Mouse (Mus musculus) CH12.LX (cell line): ENCODE measurements around the gene Scaf1. TPM values are rescaled to one million over a fixed set of nuclear protein-coding genes. Genes with fewer than 3 reads are reported as not detected.

Experiments used
- DNase-seq: peaks from one replicate; pipeline ENCODE4 v3.0.0-alpha.2; 2013; ENCODE audit errors: extremely low read depth
- H3K27ac ChIP-seq: 2 replicates; pipeline ENCODE4 v1.5.1; 2012; ENCODE audit warnings: low read depth, mild to moderate bottlenecking, control low read depth, moderate library complexity; ENCODE audit not compliant: insufficient read depth
- H3K27me3 ChIP-seq: replicated peaks from 2 replicates; pipeline ENCODE3; 2012; ENCODE audit warnings: inconsistent platforms
- H3K36me3 ChIP-seq, 2 experiments: replicated peaks in 1 of 2; 2 replicates each; pipeline versions ENCODE3 to v1.6.1; 2012; ENCODE audit warnings: inconsistent platforms in 1 of 2, low read length in 1 of 2, mild to moderate bottlenecking in 1 of 2, mixed read lengths in 1 of 2, moderate library complexity in 1 of 2; ENCODE audit not compliant: control insufficient read depth in 1 of 2, insufficient read depth in 1 of 2
- H3K4me1 ChIP-seq, 2 experiments: 2 replicates each; pipeline ENCODE4 v1.6.1; 2012; ENCODE audit warnings: inconsistent platforms in 1 of 2, moderate library complexity in 1 of 2; ENCODE audit not compliant: insufficient read depth in 2 of 2, control insufficient read depth in 1 of 2
- H3K4me2 ChIP-seq: 2 replicates; pipeline ENCODE4 v1.6.1; 2012; ENCODE audit warnings: low read depth, mild to moderate bottlenecking, control low read depth; ENCODE audit not compliant: poor library complexity, insufficient read depth, severe bottlenecking
- H3K4me3 ChIP-seq, 3 experiments: fragments of 150-350 bp in 1 of 3; sonication (generic) in 1 of 3; replicated peaks in 1 of 3; 2 replicates each; pipeline versions ENCODE3 to v1.5.1; 2011 to 2012; ENCODE audit warnings: low read depth in 2 of 3, low read length in 2 of 3, mild to moderate bottlenecking in 2 of 3, moderate library complexity in 2 of 3, control low read depth in 1 of 3, improper control_type of control experiment in 1 of 3, inconsistent platforms in 1 of 3, mixed read lengths in 1 of 3; ENCODE audit not compliant: poor library complexity in 1 of 3
- H3K79me2 ChIP-seq: replicated peaks from 2 replicates; pipeline ENCODE4 v1.6.1; 2012; ENCODE audit warnings: mild to moderate bottlenecking, moderate library complexity; ENCODE audit not compliant: control insufficient read depth, poor library complexity, insufficient read depth, severe bottlenecking; ENCODE audit errors: extremely low read depth
- H3K9ac ChIP-seq: 2 replicates; pipeline ENCODE4 v1.6.1; 2012; ENCODE audit warnings: low read depth, mild to moderate bottlenecking, control low read depth, moderate library complexity; ENCODE audit not compliant: insufficient read depth
- H3K9me3 ChIP-seq: replicated peaks from 2 replicates; pipeline ENCODE3; 2012; ENCODE audit warnings: low read length, inconsistent platforms, mixed read lengths
- BHLHE40 ChIP-seq: IDR thresholded peaks from 2 replicates; pipeline ENCODE4 v1.6.1; 2011; ENCODE audit warnings: mild to moderate bottlenecking, low read depth, low read length, improper control_type of control experiment
- CHD2 ChIP-seq: IDR thresholded peaks from 2 replicates; pipeline ENCODE4 v1.6.1; 2011; ENCODE audit warnings: low read length, improper control_type of control experiment
- CTCF ChIP-seq, 2 experiments: IDR thresholded peaks in 1 of 2; conservative IDR thresholded peaks in 1 of 2; 2 replicates each; pipeline ENCODE4 v1.5.1; 2011 to 2012; ENCODE audit warnings: low read depth in 2 of 2, low read length in 2 of 2, improper control_type of control experiment in 1 of 2, inconsistent platforms in 1 of 2, mild to moderate bottlenecking in 1 of 2, moderate library complexity in 1 of 2
- E2F4 ChIP-seq: IDR thresholded peaks from 2 replicates; pipeline ENCODE4 v1.6.1; 2011; ENCODE audit warnings: low read depth, low read length, improper control_type of control experiment; ENCODE audit not compliant: insufficient replicate concordance
- ELF1 ChIP-seq: IDR thresholded peaks from 2 replicates; pipeline ENCODE4 v1.6.1; 2014; ENCODE audit warnings: low read depth, mild to moderate bottlenecking, inconsistent platforms, low read length, improper control_type of control experiment
- EP300 ChIP-seq: IDR thresholded peaks from 2 replicates; pipeline ENCODE4 v1.6.1; 2011; ENCODE audit warnings: low read length, improper control_type of control experiment
- ETS1 ChIP-seq: conservative IDR thresholded peaks from 2 replicates; pipeline ENCODE4 v1.6.1; 2012; ENCODE audit warnings: low read depth, mild to moderate bottlenecking, inconsistent platforms, low read length, improper control_type of control experiment, moderate library complexity
- GABPA ChIP-seq: IDR thresholded peaks from 2 replicates; pipeline ENCODE4 v1.6.1; 2012; ENCODE audit warnings: low read depth, low read length, improper control_type of control experiment, inconsistent platforms; ENCODE audit not compliant: insufficient replicate concordance
- IRF4 ChIP-seq: IDR thresholded peaks from 2 replicates; pipeline ENCODE4 v1.6.1; 2014; ENCODE audit warnings: low read depth, mild to moderate bottlenecking, inconsistent platforms, low read length, improper control_type of control experiment
- JUN ChIP-seq: IDR thresholded peaks from 2 replicates; pipeline ENCODE4 v1.6.1; 2011; ENCODE audit warnings: low read depth, mild to moderate bottlenecking, low read length, improper control_type of control experiment, moderate library complexity; ENCODE audit not compliant: insufficient read depth
- KAT2A ChIP-seq: IDR thresholded peaks from 2 replicates; pipeline ENCODE4 v1.6.1; 2012; ENCODE audit warnings: low read length, improper control_type of control experiment, inconsistent platforms; ENCODE audit not compliant: insufficient replicate concordance
- MAFK ChIP-seq: IDR thresholded peaks from 2 replicates; pipeline ENCODE4 v1.6.1; 2011; ENCODE audit warnings: low read length, improper control_type of control experiment; ENCODE audit not compliant: insufficient replicate concordance
- MAX ChIP-seq: IDR thresholded peaks from 2 replicates; pipeline ENCODE4 v1.6.1; 2011; ENCODE audit warnings: low read length, improper control_type of control experiment
- MAZ ChIP-seq: IDR thresholded peaks from 2 replicates; pipeline ENCODE4 v1.6.1; 2012; ENCODE audit warnings: low read depth, mild to moderate bottlenecking, inconsistent platforms, low read length, improper control_type of control experiment, moderate library complexity
- MEF2A ChIP-seq: IDR thresholded peaks from 2 replicates; pipeline ENCODE4 v1.6.1; 2014; ENCODE audit warnings: low read depth, mild to moderate bottlenecking, inconsistent platforms, low read length, improper control_type of control experiment, borderline replicate concordance
- MXI1 ChIP-seq: IDR thresholded peaks from 2 replicates; pipeline ENCODE4 v1.6.1; 2011; ENCODE audit warnings: mild to moderate bottlenecking, low read depth, low read length, improper control_type of control experiment
- MYC ChIP-seq: IDR thresholded peaks from 2 replicates; pipeline ENCODE4 v1.6.1; 2011; ENCODE audit warnings: low read depth, mild to moderate bottlenecking, improper control_type of control experiment, low read length
- NELFE ChIP-seq: IDR thresholded peaks from 2 replicates; pipeline ENCODE4 v1.6.1; 2011; ENCODE audit warnings: low read depth, low read length, improper control_type of control experiment
- PAX5 ChIP-seq: IDR thresholded peaks from 2 replicates; pipeline ENCODE4 v1.6.1; 2012; ENCODE audit warnings: low read length, inconsistent platforms, mixed read lengths
- POLR2A ChIP-seq: IDR thresholded peaks from 2 replicates; pipeline ENCODE4 v1.6.1; 2011; ENCODE audit warnings: low read depth, mild to moderate bottlenecking, improper control_type of control experiment, low read length
- POLR2AphosphoS2 ChIP-seq: IDR thresholded peaks from 2 replicates; pipeline ENCODE4 v1.6.1; 2011; ENCODE audit warnings: low read depth, low read length, improper control_type of control experiment
- RCOR1 ChIP-seq: conservative IDR thresholded peaks from 2 replicates; pipeline ENCODE4 v1.6.1; 2012; ENCODE audit warnings: low read depth, mild to moderate bottlenecking, inconsistent platforms, low read length, improper control_type of control experiment
- SIN3A ChIP-seq: IDR thresholded peaks from 2 replicates; pipeline ENCODE4 v1.6.1; 2012; ENCODE audit warnings: low read length, improper control_type of control experiment, inconsistent platforms
- UBTF ChIP-seq: IDR thresholded peaks from 2 replicates; pipeline ENCODE4 v1.6.1; 2012; ENCODE audit warnings: low read depth, mild to moderate bottlenecking, inconsistent platforms, low read length, improper control_type of control experiment, moderate library complexity
- USF1 ChIP-seq: IDR thresholded peaks from 2 replicates; pipeline ENCODE4 v1.6.1; 2014; ENCODE audit warnings: low read depth, mild to moderate bottlenecking, inconsistent platforms, low read length, improper control_type of control experiment
- ZKSCAN1 ChIP-seq: IDR thresholded peaks from 2 replicates; pipeline ENCODE4 v1.6.1; 2012; ENCODE audit warnings: low read depth, inconsistent platforms, low read length, improper control_type of control experiment, borderline replicate concordance
- ZMIZ1 ChIP-seq: IDR thresholded peaks from 2 replicates; pipeline ENCODE4 v1.6.1; 2012; ENCODE audit warnings: low read depth, mild to moderate bottlenecking, inconsistent platforms, low read length, improper control_type of control experiment
- dilution Hi-C: fragments of 300-500 bp; cut with MboI; formaldehyde crosslinking; loops from 2 replicates; pipeline ENCODE4 v1.14.3; 2020; ENCODE audit warnings: low sequenced_read_pairs; ENCODE audit not compliant: extremely low pct_unique_long_range_greater_than_20kb, extremely low pct_ligation_motif_present
- in situ Hi-C: fragments of 300-500 bp; cut with MboI; formaldehyde crosslinking; loops from 3 replicates; pipeline ENCODE4 v1.14.3; 2019; ENCODE audit warnings: low sequenced_read_pairs, low pct_ligation_motif_present, low pct_unique_long_range_greater_than_20kb, mixed read lengths
- polyA plus RNA-seq: library from polyadenylated mRNA; unstranded; fragments of >175 nt; gene quantifications from 2 replicates; pipeline ENCODE4 v1.2.1, GENCODE M21; 2012; ENCODE audit warnings: low read depth; ENCODE audit not compliant: insufficient read length
- total RNA-seq, 2 experiments: library from RNA; depleted of rRNA; stranded (reverse); fragments of 300-350 nt in 1 of 2; fragments of >200 nt in 1 of 2; gene quantifications; 2 replicates each; pipeline ENCODE4 v1.2.3; 2012 to 2014

Scaf1 gene
- total and polyA plus RNA-seq, 3 experiments: 5.4 to 41.9 (median 18.2) TPM

DNA sequence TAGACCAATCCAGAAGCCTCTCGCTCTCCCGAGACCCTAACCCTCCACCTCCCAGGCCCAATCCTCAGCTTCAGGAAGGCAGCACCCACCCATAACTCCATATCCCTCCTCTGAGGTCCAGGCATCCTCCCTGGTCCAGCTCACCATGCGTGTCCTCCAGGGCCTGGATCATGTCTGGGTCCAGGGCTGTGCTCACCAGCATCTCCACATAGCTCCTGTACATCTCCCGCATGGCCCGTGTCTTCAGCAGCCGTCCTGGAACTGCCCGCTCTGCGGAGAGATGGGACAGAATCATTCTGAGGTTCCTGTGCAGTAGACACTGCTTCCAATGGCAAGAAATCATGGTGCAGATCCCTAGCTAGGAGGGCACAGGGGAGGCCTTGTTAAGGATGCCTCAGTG lies 14.7 kb upstream of the Scaf1 start:
- Histone ChIP-seq H3K9me3 (no peaks in the 10 kb centered on the region), H3K79me2 (no peaks in the 10 kb centered on the region; the same call in 1 of the 2 replicates), H3K4me2 (no peak overlapping the region), H3K9ac (no peak overlapping the region), H3K4me1 (no peaks in the 10 kb centered on the region; a peak in 1 of 4 replicates), H3K36me3 (peaks cover 68 to 93% of the 10 kb centered on the region in 2 experiments), H3K4me3 (no peak overlapping the region), H3K27ac (no peak overlapping the region), H3K27me3 (no peaks in the 10 kb centered on the region)
- dilution Hi-C loops (no loop called here), in situ Hi-C loops (no loop called here)
- DNase-seq: no peak
- TF ChIP-seq EP300 (no peak), MYC (no peak), SIN3A (no peak), MEF2A (no peak), MAZ (no peak), KAT2A (no peak), ZMIZ1 (no peak), CTCF (conservative IDR thresholded peaks at IDR 0.05 in 1 of 2, IDR thresholded peaks at IDR 0.05 in 1 of 2; ENCODE audit: low read depth in 2 of 2, low read length in 2 of 2) (no peak), ETS1 (no peak), NELFE (no peak), IRF4 (no peak), POLR2AphosphoS2 (no peak), ELF1 (no peak), UBTF (no peak), MAFK (no peak), USF1 (no peak), BHLHE40 (no peak)

DNA sequence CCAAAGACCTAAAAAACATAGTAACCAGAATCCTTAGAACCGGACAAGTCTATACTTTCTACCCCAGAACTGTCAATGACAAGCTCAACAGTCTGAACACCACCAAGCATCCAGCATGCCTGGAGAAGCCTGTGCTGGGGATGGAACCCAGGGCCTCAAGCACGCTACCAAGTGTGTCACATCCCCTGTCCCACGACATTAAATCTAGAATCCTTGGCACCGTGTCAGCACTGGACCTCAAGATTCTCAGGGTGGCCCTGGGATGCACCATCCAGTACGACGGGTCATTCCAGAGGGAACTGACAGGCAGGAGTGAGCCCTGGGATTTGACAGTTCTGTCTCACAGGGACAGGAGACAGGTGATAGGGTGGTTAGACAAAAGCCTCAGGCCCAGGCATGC lies 13.8 kb upstream of the Scaf1 start:
- dilution Hi-C loops (no loop called here), in situ Hi-C loops (no loop called here)
- Histone ChIP-seq H3K27ac (no peak overlapping the region), H3K36me3 (peaks cover 63 to 90% of the 10 kb centered on the region in 2 experiments), H3K4me1 (no peaks in the 10 kb centered on the region; a peak in 1 of 4 replicates), H3K4me2 (no peak overlapping the region), H3K79me2 (no peaks in the 10 kb centered on the region; the same call in 1 of the 2 replicates), H3K9ac (no peak overlapping the region), H3K27me3 (no peaks in the 10 kb centered on the region), H3K4me3 (no peak overlapping the region), H3K9me3 (no peaks in the 10 kb centered on the region)
- TF ChIP-seq CHD2 (no peak), CTCF (conservative IDR thresholded peaks at IDR 0.05 in 1 of 2, IDR thresholded peaks at IDR 0.05 in 1 of 2; ENCODE audit: low read depth in 2 of 2, low read length in 2 of 2) (no peak), USF1 (no peak), POLR2A (no peak), MAZ (no peak), JUN (no peak), RCOR1 (no peak), GABPA (no peak), MEF2A (no peak), ZKSCAN1 (no peak), NELFE (no peak), EP300 (no peak), MXI1 (no peak), E2F4 (no peak), PAX5 (no peak), ELF1 (no peak), MAFK (no peak), MAX (no peak)
- DNase-seq: no peak
